Mouse (Mus musculus): ENCODE data around the gene Fam136a.
"Not testable (repeated sequence)": the region's sequence is repeated elsewhere in the genome, so short reads cannot be mapped to it uniquely, and the experiment has no call there.

Gene Fam136a

GRCm38 (mm10) chr6:86366125-86366852 is 843 bp downstream of the Fam136a start:
- in situ Hi-C loops (cut with MboI, MseI) = loop anchor here (5.0 kb wide), 1 partner anchor 36 kb away; the partner anchor contains the start of gene Tia1

- in situ Hi-C loops (cut with MboI, MseI) = loop anchor here (5.0 kb wide), 1 partner anchor 35 kb away; the partner anchor contains the start of gene Tia1
Measured at GRCm38 (mm10) chr6:86366853-86367249, 1.4 kb downstream of the Fam136a start.

- in situ Hi-C loops (cut with MboI, MseI) = loop anchor here (5.0 kb wide), 1 partner anchor 34 kb away; the partner anchor contains the start of gene Tia1
Measured at GRCm38 (mm10) chr6:86368479-86368878, 3.0 kb downstream of the Fam136a start.

- in situ Hi-C loops (cut with MboI, MseI) = no loop called here
Measured at GRCm38 (mm10) chr6:86370093-86370713, 4.8 kb downstream of the Fam136a start.

- in situ Hi-C loops (cut with MboI, MseI) = no loop called here
Measured at GRCm38 (mm10) chr6:86370764-86371339, 5.4 kb downstream of the Fam136a start, which contains the start of gene Snrpg. Snrpg (plus strand) TSS chr6:86371304.

GRCm38 (mm10) chr6:86371340-86371911 is 6.0 kb downstream of the Fam136a start:
- in situ Hi-C loops (cut with MboI, MseI) = no loop called here

GRCm38 (mm10) chr6:86371950-86372516 is 6.6 kb downstream of the Fam136a start:
- in situ Hi-C loops (cut with MboI, MseI) = no loop called here

GRCm38 (mm10) chr6:86373556-86373955 is 8.1 kb downstream of the Fam136a start:
- in situ Hi-C loops (cut with MboI, MseI) = no loop called here

GRCm38 (mm10) chr6:86378341-86378740 is 12.9 kb downstream of the Fam136a start:
- in situ Hi-C loops (cut with MboI, MseI) = no loop called here

GRCm38 (mm10) chr6:86380112-86380511 is 14.7 kb downstream of the Fam136a start:
- in situ Hi-C loops (cut with MboI, MseI) = not testable (repeated sequence)

GRCm38 (mm10) chr6:86382551-86382950 is 17.1 kb downstream of the Fam136a start:
- in situ Hi-C loops (cut with MboI, MseI) = no loop called here

GRCm38 (mm10) chr6:86383370-86383769 is 17.9 kb downstream of the Fam136a start:
- in situ Hi-C loops (cut with MboI, MseI) = no loop called here

GRCm38 (mm10) chr6:86384692-86385091 is 19.2 kb downstream of the Fam136a start:
- in situ Hi-C loops (cut with MboI, MseI) = no loop called here

GRCm38 (mm10) chr6:86385362-86386104 is 20.1 kb downstream of the Fam136a start:
- in situ Hi-C loops (cut with MboI, MseI) = no loop called here

GRCm38 (mm10) chr6:86387313-86387712 is 21.9 kb downstream of the Fam136a start:
- in situ Hi-C loops (cut with MboI, MseI) = no loop called here

GRCm38 (mm10) chr6:86388461-86388860 is 23.0 kb downstream of the Fam136a start:
- in situ Hi-C loops (cut with MboI, MseI) = no loop called here

- in situ Hi-C loops (cut with MboI, MseI) = no loop called here
Measured at GRCm38 (mm10) chr6:86391326-86391725, 25.9 kb downstream of the Fam136a start.

GRCm38 (mm10) chr6:86393187-86393586 is 27.7 kb downstream of the Fam136a start:
- in situ Hi-C loops (cut with MboI, MseI) = no loop called here

- in situ Hi-C loops (cut with MboI, MseI) = no loop called here
Measured at GRCm38 (mm10) chr6:86394078-86394720, 28.8 kb downstream of the Fam136a start.

GRCm38 (mm10) chr6:86395021-86395420 is 29.6 kb downstream of the Fam136a start:
- in situ Hi-C loops (cut with MboI, MseI) = no loop called here

- in situ Hi-C loops (cut with MboI, MseI) = no loop called here
Measured at GRCm38 (mm10) chr6:86395969-86396368, 30.5 kb downstream of the Fam136a start.
